In genomic region chr10:39555740-39556139, GRCm38 (mm10) we compare ENCODE assay signal across 8 mouse cellular contexts. TPM values are rescaled to one million over a fixed set of nuclear protein-coding genes. Genes with fewer than 3 reads are reported as not detected.
DNase-seq lines count a peak whose midpoint lies in the region; ATAC-seq lines count a peak whose summit lies in the region.

No protein-coding gene starts in this region.

- H3K27ac ChIP-seq in forebrain, embryonic 11.5 days (ENCODE audit: low read depth, low read length) = peak overlapping the region; percentile 58
- peak overlapping the region; percentile 82 for H3K27ac ChIP-seq in limb, embryonic 11.5 days (replicated peaks; ENCODE audit: low read depth, low read length)

- no peaks in the 10 kb centered on the region for H3K36me3 ChIP-seq in forebrain, embryonic 11.5 days (ENCODE audit: control insufficient read depth, insufficient read depth, low read length)
- H3K36me3 ChIP-seq in limb, embryonic 11.5 days (ENCODE audit: control insufficient read depth, insufficient read depth, low read length) = no peaks in the 10 kb centered on the region; the same call in 1 of the 2 replicates

- no peak overlapping the region for H3K4me3 ChIP-seq in forebrain, embryonic 11.5 days (ENCODE audit: low read depth, low read length)
- no peak overlapping the region for H3K4me3 ChIP-seq in limb, embryonic 11.5 days (ENCODE audit: low read depth, low read length)

- ATAC-seq in forebrain, embryonic 11.5 days (replicated peaks; ENCODE audit: low FRiP score) = no peak
- no peak for ATAC-seq in limb, embryonic 11.5 days (ENCODE audit: insufficient number of reproducible peaks, low FRiP score, low TSS enrichment, low read depth)
- ATAC-seq in megakaryocyte-erythroid progenitor cell, adult 5-6 weeks (replicated peaks; ENCODE audit: low FRiP score, low TSS enrichment, poor library complexity, severe bottlenecking) = 0 out of 2 replicates have a peak, but pooled peaks have one; percentile 13

- no peaks in the 10 kb centered on the region for H3K9me3 ChIP-seq in forebrain, embryonic 11.5 days (ENCODE audit: control insufficient read depth, low read length)
- H3K9me3 ChIP-seq in limb, embryonic 11.5 days (ENCODE audit: control insufficient read depth, low read length) = no peaks in the 10 kb centered on the region

- no peaks in the 10 kb centered on the region for H3K27me3 ChIP-seq in forebrain, embryonic 11.5 days (ENCODE audit: control insufficient read depth, insufficient read depth, low read length)
- H3K27me3 ChIP-seq in limb, embryonic 11.5 days (ENCODE audit: control insufficient read depth, insufficient read depth, low read length) = no peaks in the 10 kb centered on the region

- DNase-seq in embryo, embryonic 10.5 days (ENCODE audit: low spot score) = peak; percentile 65
- DNase-seq in embryo, embryonic 10 days (ENCODE audit: low spot score) = no peak
- DNase-seq in forebrain, embryonic 11.5 days (ENCODE audit: low spot score) = no peak
- no peak for DNase-seq in limb, embryonic 11.5 days (ENCODE audit: low spot score)
- DNase-seq in adipocyte (ENCODE audit: low spot score) = no peak
- no peak for DNase-seq in frontal cortex, postnatal 10 days (ENCODE audit: low spot score in 2 of 2)
- no peak for DNase-seq in layer of hippocampus, adult 11-12 months (ENCODE audit: low spot score)

- H3K4me1 ChIP-seq in forebrain, embryonic 11.5 days (replicated peaks; ENCODE audit: control insufficient read depth, insufficient read depth, low read length) = peaks cover 47% of the 10 kb centered on the region
- peaks cover 53% of the 10 kb centered on the region for H3K4me1 ChIP-seq in limb, embryonic 11.5 days (ENCODE audit: control insufficient read depth, insufficient read depth, low read length)

- 0 out of 2 replicates have a peak overlapping the region, but pooled peaks have one; percentile 3 for H3K4me2 ChIP-seq in forebrain, embryonic 11.5 days (ENCODE audit: low read depth, low read length, severe bottlenecking)
- H3K4me2 ChIP-seq in limb, embryonic 11.5 days (ENCODE audit: low read depth, severe bottlenecking) = 0 out of 2 replicates have a peak overlapping the region, but pooled peaks have one; percentile 15

- H3K9ac ChIP-seq in forebrain, embryonic 11.5 days (ENCODE audit: low read length) = no peak overlapping the region
- no peak overlapping the region; the same call in 1 of the 2 replicates for H3K9ac ChIP-seq in limb, embryonic 11.5 days (ENCODE audit: low read length)

- WGBS in forebrain, embryonic 11.5 days = 52% methylated on average over 5 of the region's 5 CpGs
- 33% methylated on average over 5 of the region's 5 CpGs for WGBS in limb, embryonic 11.5 days

RNA-seq across cellular contexts. Expression of gene Traf3ip2, which starts 57.0 kb away (rescaled TPM):
- 3.8 and 5.4 TPM in 2 replicates for polyA plus RNA-seq in forebrain, embryonic 11.5 days (2014; fragmentation: Nextera tagmentation; extraction: Ambion mirVana)
- 5.9 and 8.0 TPM in 2 replicates for polyA plus RNA-seq in limb, embryonic 11.5 days (2014; fragmentation: Nextera tagmentation; extraction: Ambion mirVana)
- total RNA-seq in megakaryocyte-erythroid progenitor cell, adult 5-6 weeks (2014; fragmentation: Nextera tagmentation) = 1.9 and 4.2 TPM in 2 replicates
- total RNA-seq in megakaryocyte-erythroid progenitor cell, adult 5-6 weeks (2017) = 0.42 and 0.80 TPM in 2 replicates
